Mouse (Mus musculus) stomach, embryonic 14.5 days (tissue): Measurements from ENCODE around the gene Afp. TPM values are rescaled to one million over a fixed set of nuclear protein-coding genes. Genes with fewer than 3 reads are reported as not detected.

Experiments used
- ATAC-seq: fragments of 200-750 bp; cut with Nextera tagmentation; 2 replicates; pipeline ENCODE4 v1.8.0; 2017; ENCODE audit warnings: low read depth, moderate TSS enrichment; ENCODE audit not compliant: insufficient number of reproducible peaks, insufficient read depth, low FRiP score
- H3K27ac ChIP-seq: fragments of 300-500 bp; sonication (generic); 2 replicates; pipeline ENCODE4 v1.5.1; 2014; ENCODE audit warnings: mild to moderate bottlenecking, low read length, moderate library complexity, mixed read lengths
- H3K27me3 ChIP-seq: fragments of 300-500 bp; sonication (generic); 2 replicates; pipeline ENCODE4 v1.6.1; 2014; ENCODE audit warnings: low read length, control low read depth, mixed read lengths; ENCODE audit not compliant: control insufficient read depth, insufficient read depth
- H3K36me3 ChIP-seq: fragments of 300-500 bp; sonication (generic); 2 replicates; pipeline ENCODE4 v1.6.1; 2014; ENCODE audit warnings: mild to moderate bottlenecking, control low read depth, low read length, moderate library complexity, mixed read lengths; ENCODE audit not compliant: control insufficient read depth, insufficient read depth
- H3K4me1 ChIP-seq: fragments of 300-500 bp; sonication (generic); 2 replicates; pipeline ENCODE4 v1.6.1; 2014; ENCODE audit warnings: low read length, control low read depth, mixed read lengths; ENCODE audit not compliant: control insufficient read depth, insufficient read depth
- H3K4me2 ChIP-seq: fragments of 300-500 bp; sonication (generic); replicated peaks from 2 replicates; pipeline ENCODE4 v1.6.1; 2014; ENCODE audit warnings: low read depth, low read length, control low read depth
- H3K4me3 ChIP-seq: fragments of 300-500 bp; sonication (generic); 2 replicates; pipeline ENCODE4 v1.5.1; 2014; ENCODE audit warnings: low read depth, low read length, control low read depth
- H3K9ac ChIP-seq: fragments of 300-500 bp; sonication (generic); replicated peaks from 2 replicates; pipeline ENCODE4 v1.6.1; 2014; ENCODE audit warnings: low read depth, mild to moderate bottlenecking, control low read depth, low read length, moderate library complexity, mixed read lengths
- H3K9me3 ChIP-seq: fragments of 300-500 bp; sonication (generic); 2 replicates; pipeline ENCODE4 v1.6.1; 2016; ENCODE audit warnings: low read depth, low read length, control low read depth; ENCODE audit not compliant: control insufficient read depth
- WGBS: fragments of 180-500 bp; shearing (Covaris S2); extraction: QIAGEN DNeasy Blood & Tissue Kit; methylation state at CpG from one replicate; pipeline ENCODE4 v1.1.7; 2014; 5-methylcytosine and 5-hydroxymethylcytosine counted together
- polyA plus RNA-seq: library from polyadenylated mRNA; unstranded; fragments of >200 nt; fragmentation: Nextera tagmentation; extraction: Ambion mirVana; gene quantifications from 2 replicates; pipeline ENCODE4 v1.2.1, GENCODE M21; 2014

Gene Afp
- polyA plus RNA-seq, 1 experiment from 2014 or later = 9.2 TPM

- Histone ChIP-seq H3K4me2 (no peak overlapping the region), H3K4me1 (no peaks in the 10 kb centered on the region), H3K4me3 (no peak overlapping the region), H3K27ac (no peak overlapping the region), H3K36me3 (no peaks in the 10 kb centered on the region), H3K9me3 (no peaks in the 10 kb centered on the region), H3K27me3 (no peaks in the 10 kb centered on the region), H3K9ac (no peak overlapping the region)
- ATAC-seq = no peak
- WGBS = 69% methylated on average over 3 of the region's 3 CpGs
Observed at GRCm38 (mm10) chr5:90470836-90471235, 19.7 kb upstream of the Afp start.

DNA sequence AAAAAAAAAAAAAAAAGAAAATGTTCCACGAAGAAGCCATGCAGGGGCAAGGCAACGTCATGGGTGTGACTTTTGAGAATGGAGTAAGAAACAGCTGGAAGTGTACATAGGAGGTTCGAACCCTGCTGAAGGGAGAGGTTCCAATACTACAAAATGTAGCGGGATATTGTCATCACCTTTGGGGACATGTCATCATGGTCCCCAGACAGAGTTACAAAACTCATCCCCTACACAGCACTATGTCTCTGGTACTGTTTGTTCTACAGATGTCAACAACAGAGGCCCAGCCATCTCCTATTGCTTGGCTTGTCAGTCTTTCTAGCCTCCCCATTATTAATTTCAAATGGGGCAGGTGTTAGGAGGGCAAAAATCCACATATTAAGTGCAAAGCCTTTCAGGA is 16.6 kb upstream of the Afp start:
- 92% methylated on average over 4 of the region's 4 CpGs for WGBS
- ATAC-seq = no peak
- H3K4me2 ChIP-seq = no peak overlapping the region
- no peaks in the 10 kb centered on the region for H3K9me3 ChIP-seq
- H3K9ac ChIP-seq = no peak overlapping the region
- no peaks in the 10 kb centered on the region for H3K4me1 ChIP-seq
- no peak overlapping the region for H3K27ac ChIP-seq
- no peak overlapping the region for H3K4me3 ChIP-seq
- no peaks in the 10 kb centered on the region for H3K27me3 ChIP-seq
- no peaks in the 10 kb centered on the region for H3K36me3 ChIP-seq

- Histone ChIP-seq H3K27ac (no peak overlapping the region), H3K4me2 (no peak overlapping the region), H3K27me3 (no peaks in the 10 kb centered on the region), H3K9me3 (no peaks in the 10 kb centered on the region), H3K4me1 (no peaks in the 10 kb centered on the region), H3K4me3 (no peak overlapping the region), H3K36me3 (no peaks in the 10 kb centered on the region), H3K9ac (no peak overlapping the region)
- no peak for ATAC-seq
- 85% methylated on average over 5 of the region's 5 CpGs for WGBS
Observed at GRCm38 (mm10) chr5:90474369-90474768, 16.2 kb upstream of the Afp start.

DNA sequence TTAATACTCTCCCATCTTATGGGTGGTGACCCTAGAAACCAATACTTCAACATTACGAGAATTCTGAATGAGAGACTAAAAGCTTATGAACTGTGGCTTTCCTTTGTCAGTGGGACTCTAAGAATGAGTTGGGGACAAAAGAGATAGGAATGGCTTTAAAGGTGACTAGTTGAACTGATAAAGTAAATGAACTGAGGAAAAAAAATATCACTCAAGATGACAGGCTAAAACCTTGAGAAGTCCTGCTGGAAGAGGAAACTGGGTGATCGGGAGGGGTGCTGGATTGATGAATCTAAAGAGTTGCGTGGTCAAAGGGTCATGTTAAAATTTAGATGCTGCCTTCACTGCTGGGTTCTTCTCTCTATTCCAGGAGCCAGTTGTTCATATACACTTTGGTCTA is 13.8 kb upstream of the Afp start:
- WGBS = 64% methylated on average over 3 of the region's 3 CpGs
- Histone ChIP-seq H3K4me2 (no peak overlapping the region), H3K4me3 (no peak overlapping the region), H3K9ac (no peak overlapping the region), H3K27ac (no peak overlapping the region), H3K27me3 (no peaks in the 10 kb centered on the region), H3K36me3 (no peaks in the 10 kb centered on the region), H3K9me3 (no peaks in the 10 kb centered on the region), H3K4me1 (no peaks in the 10 kb centered on the region)
- ATAC-seq = no peak

- WGBS = 69% methylated on average over 7 of the region's 7 CpGs
- no peaks in the 10 kb centered on the region for H3K36me3 ChIP-seq
- H3K4me1 ChIP-seq = no peaks in the 10 kb centered on the region
- H3K9me3 ChIP-seq = no peaks in the 10 kb centered on the region
- no peak overlapping the region for H3K4me2 ChIP-seq
- H3K4me3 ChIP-seq = no peak overlapping the region
- ATAC-seq = no peak
- H3K27me3 ChIP-seq = no peaks in the 10 kb centered on the region
- H3K9ac ChIP-seq = no peak overlapping the region
- no peak overlapping the region for H3K27ac ChIP-seq
Observed at GRCm38 (mm10) chr5:90477308-90478140, 13.0 kb upstream of the Afp start.

DNA sequence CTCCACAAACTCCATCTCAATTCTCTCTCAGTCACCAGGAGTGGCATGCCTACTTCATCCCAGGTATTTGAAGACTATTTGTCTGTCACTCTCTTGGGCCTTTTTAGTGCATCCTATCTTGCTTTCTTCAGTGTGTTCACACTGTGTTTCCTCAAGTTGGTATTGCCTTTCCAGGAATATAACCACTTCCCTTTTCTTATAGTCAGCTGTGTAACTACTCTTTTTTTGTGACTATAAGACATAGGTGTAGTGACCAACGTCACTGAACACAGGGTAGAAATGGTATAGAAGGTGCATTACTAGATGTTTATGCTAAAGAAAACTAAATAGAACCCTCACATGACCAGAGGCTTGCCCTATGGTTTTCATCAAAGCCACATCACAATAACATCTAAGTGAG is 11.7 kb upstream of the Afp start:
- Histone ChIP-seq H3K9ac (no peak overlapping the region), H3K9me3 (no peaks in the 10 kb centered on the region), H3K27ac (no peak overlapping the region), H3K4me1 (no peaks in the 10 kb centered on the region), H3K27me3 (no peaks in the 10 kb centered on the region), H3K4me2 (no peak overlapping the region), H3K4me3 (no peak overlapping the region), H3K36me3 (no peaks in the 10 kb centered on the region)
- WGBS = 78% methylated on average over 1 of the region's 1 CpGs
- ATAC-seq = no peak

- no peak for ATAC-seq
- no peak overlapping the region for H3K9ac ChIP-seq
- H3K27me3 ChIP-seq = no peaks in the 10 kb centered on the region
- H3K36me3 ChIP-seq = no peaks in the 10 kb centered on the region
- H3K27ac ChIP-seq = no peak overlapping the region
- no peak overlapping the region for H3K4me3 ChIP-seq
- H3K4me2 ChIP-seq = no peak overlapping the region
- no peaks in the 10 kb centered on the region for H3K4me1 ChIP-seq
- H3K9me3 ChIP-seq = no peaks in the 10 kb centered on the region
- WGBS = 73% methylated on average over 7 of the region's 7 CpGs
Observed at GRCm38 (mm10) chr5:90485597-90485996, 4.9 kb upstream of the Afp start.

GRCm38 (mm10) chr5:90488323-90488722 is 2.2 kb upstream of the Afp start:
- Histone ChIP-seq H3K9me3 (no peaks in the 10 kb centered on the region), H3K4me3 (no peak overlapping the region), H3K9ac (no peak overlapping the region), H3K27me3 (no peaks in the 10 kb centered on the region), H3K36me3 (no peaks in the 10 kb centered on the region), H3K27ac (no peak overlapping the region), H3K4me2 (no peak overlapping the region), H3K4me1 (no peaks in the 10 kb centered on the region)
- ATAC-seq = peak; percentile 71
- WGBS = 53% methylated on average over 7 of the region's 7 CpGs

DNA sequence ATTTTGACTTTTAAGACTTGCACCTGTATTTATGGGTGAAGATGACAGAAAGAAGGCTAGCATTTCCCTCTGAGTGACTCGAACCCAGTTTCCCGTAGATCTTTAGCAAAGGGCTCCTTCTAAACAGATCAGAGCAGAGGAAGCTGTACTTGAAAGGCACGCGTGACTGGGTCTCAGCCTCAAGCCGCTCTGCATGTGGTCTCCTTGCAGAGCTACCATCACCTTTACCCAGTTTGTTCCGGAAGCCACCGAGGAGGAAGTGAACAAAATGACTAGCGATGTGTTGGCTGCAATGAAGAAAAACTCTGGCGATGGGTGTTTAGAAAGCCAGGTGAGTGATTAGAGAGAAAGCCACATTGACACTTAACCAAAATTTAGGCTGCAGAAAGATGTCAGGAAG is 1.9 kb downstream of the Afp start:
- ATAC-seq = no peak
- Histone ChIP-seq H3K4me2 (no peak overlapping the region), H3K27me3 (no peaks in the 10 kb centered on the region), H3K27ac (no peak overlapping the region), H3K9me3 (no peaks in the 10 kb centered on the region), H3K4me1 (no peaks in the 10 kb centered on the region), H3K9ac (no peak overlapping the region), H3K4me3 (no peak overlapping the region), H3K36me3 (no peaks in the 10 kb centered on the region)
- WGBS = 79% methylated on average over 9 of the region's 9 CpGs
